Mouse (Mus musculus) kidney, embryonic 14.5 days (tissue): ENCODE data around the gene Pcca. TPM values are rescaled to one million over a fixed set of nuclear protein-coding genes. Genes with fewer than 3 reads are reported as not detected.
"Not testable (repeated sequence)": the region's sequence is repeated elsewhere in the genome, so short reads cannot be mapped to it uniquely, and the experiment has no call there.

ENCODE experiments used
- ATAC-seq: fragments of 200-750 bp; cut with Nextera tagmentation; 2 replicates; pipeline ENCODE4 v1.8.0; 2017; ENCODE audit warnings: moderate number of reproducible peaks, mild to moderate bottlenecking, moderate TSS enrichment, moderate library complexity; ENCODE audit not compliant: low FRiP score, low TSS enrichment
- H3K27ac ChIP-seq: fragments of 300-500 bp; sonication (generic); 2 replicates; pipeline ENCODE4 v1.5.1; 2014; ENCODE audit warnings: low read depth, mild to moderate bottlenecking, low read length, moderate library complexity, mixed read lengths
- H3K27me3 ChIP-seq: fragments of 300-500 bp; sonication (generic); 2 replicates; pipeline ENCODE4 v1.6.1; 2014; ENCODE audit warnings: mild to moderate bottlenecking, low read length; ENCODE audit not compliant: control insufficient read depth, insufficient read depth
- H3K36me3 ChIP-seq: fragments of 300-500 bp; sonication (generic); 2 replicates; pipeline ENCODE4 v1.6.1; 2014; ENCODE audit warnings: low read length, mixed read lengths; ENCODE audit not compliant: control insufficient read depth, insufficient read depth
- H3K4me1 ChIP-seq: fragments of 300-500 bp; sonication (generic); 2 replicates; pipeline ENCODE4 v1.6.1; 2014; ENCODE audit warnings: low read length, mixed read lengths; ENCODE audit not compliant: control insufficient read depth, insufficient read depth
- H3K4me2 ChIP-seq: fragments of 300-500 bp; sonication (generic); replicated peaks from 2 replicates; pipeline ENCODE4 v1.6.1; 2014; ENCODE audit warnings: low read depth, mild to moderate bottlenecking, low read length
- H3K4me3 ChIP-seq: fragments of 300-500 bp; sonication (generic); 2 replicates; pipeline ENCODE4 v1.5.1; 2014; ENCODE audit warnings: mild to moderate bottlenecking, low read length
- H3K9ac ChIP-seq: fragments of 300-500 bp; sonication (generic); 2 replicates; pipeline ENCODE4 v1.6.1; 2014; ENCODE audit warnings: low read depth, mild to moderate bottlenecking, low read length, moderate library complexity
- H3K9me3 ChIP-seq: fragments of 300-500 bp; sonication (generic); 2 replicates; pipeline ENCODE4 v1.6.1; 2016; ENCODE audit warnings: low read length; ENCODE audit not compliant: control insufficient read depth
- WGBS: fragments of 180-500 bp; shearing (Covaris S2); extraction: QIAGEN DNeasy Blood & Tissue Kit; methylation state at CpG from one replicate; pipeline ENCODE4 v1.1.7; 2014; 5-methylcytosine and 5-hydroxymethylcytosine counted together
- polyA plus RNA-seq: library from polyadenylated mRNA; unstranded; fragments of >200 nt; fragmentation: Nextera tagmentation; extraction: Ambion mirVana; gene quantifications from 2 replicates; pipeline ENCODE4 v1.2.1, GENCODE M21; 2014

Gene Pcca
- polyA plus RNA-seq, 1 experiment from 2014 or later: 20.5 TPM

- H3K9ac ChIP-seq, H3K27ac ChIP-seq: not testable (repeated sequence)
- 92% methylated on average over 2 of the region's 2 CpGs for WGBS
Observed at GRCm38 (mm10) chr14:122584087-122584486, 50.0 kb downstream of the Pcca start.

GRCm38 (mm10) chr14:122586942-122587341, 52.8 kb downstream of the Pcca start:
- ATAC-seq: no peak
- no peak overlapping the region for H3K4me2 ChIP-seq
- H3K4me1 ChIP-seq: no peaks in the 10 kb centered on the region
- no peaks in the 10 kb centered on the region for H3K27me3 ChIP-seq
- 78% methylated on average over 4 of the region's 4 CpGs for WGBS
- no peaks in the 10 kb centered on the region for H3K9me3 ChIP-seq
- H3K9ac ChIP-seq: no peak overlapping the region
- H3K36me3 ChIP-seq: no peaks in the 10 kb centered on the region
- H3K4me3 ChIP-seq: no peak overlapping the region
- no peak overlapping the region for H3K27ac ChIP-seq

More at GRCm38 (mm10) chr14:122584087-122584486, 50.0 kb downstream of the Pcca start:
- H3K4me1 ChIP-seq, ATAC-seq, H3K27me3 ChIP-seq, H3K4me2 ChIP-seq, H3K36me3 ChIP-seq, H3K9me3 ChIP-seq, H3K4me3 ChIP-seq: not testable (repeated sequence)

GRCm38 (mm10) chr14:122597534-122597933, 63.4 kb downstream of the Pcca start:
- no peak for ATAC-seq
- WGBS: 81% methylated on average over 5 of the region's 5 CpGs

GRCm38 (mm10) chr14:122598802-122599201, 64.7 kb downstream of the Pcca start:
- WGBS: 91% methylated on average over 2 of the region's 2 CpGs
- no peak overlapping the region for H3K27ac ChIP-seq
- no peak overlapping the region for H3K4me3 ChIP-seq
- H3K4me1 ChIP-seq: 0 out of 2 replicates have a peak, but pooled peaks cover 7% of the 10 kb centered on the region
- no peaks in the 10 kb centered on the region for H3K36me3 ChIP-seq
- no peaks in the 10 kb centered on the region for H3K9me3 ChIP-seq
- ATAC-seq: no peak
- H3K27me3 ChIP-seq: no peaks in the 10 kb centered on the region
- H3K9ac ChIP-seq: no peak overlapping the region
- H3K4me2 ChIP-seq: no peak overlapping the region

More at GRCm38 (mm10) chr14:122597534-122597933, 63.4 kb downstream of the Pcca start:
- Histone ChIP-seq H3K27ac (no peak overlapping the region), H3K4me3 (no peak overlapping the region), H3K4me2 (no peak overlapping the region), H3K4me1 (0 out of 2 replicates have a peak, but pooled peaks cover 7% of the 10 kb centered on the region), H3K9me3 (no peaks in the 10 kb centered on the region), H3K36me3 (no peaks in the 10 kb centered on the region), H3K27me3 (no peaks in the 10 kb centered on the region), H3K9ac (no peak overlapping the region)

GRCm38 (mm10) chr14:122599839-122600238, 65.7 kb downstream of the Pcca start:
- Histone ChIP-seq H3K9me3 (no peaks in the 10 kb centered on the region), H3K9ac (no peak overlapping the region), H3K27me3 (no peaks in the 10 kb centered on the region), H3K4me3 (no peak overlapping the region), H3K27ac (no peak overlapping the region), H3K4me2 (no peak overlapping the region), H3K36me3 (no peaks in the 10 kb centered on the region), H3K4me1 (0 out of 2 replicates have a peak, but pooled peaks cover 7% of the 10 kb centered on the region)
- ATAC-seq: no peak; the same call in 1 of the 2 replicates
- 65% methylated on average over 9 of the region's 9 CpGs for WGBS

GRCm38 (mm10) chr14:122602701-122603100, 68.6 kb downstream of the Pcca start:
- ATAC-seq: no peak
- H3K27ac ChIP-seq: no peak overlapping the region
- no peak overlapping the region for H3K4me2 ChIP-seq
- H3K4me1 ChIP-seq: 0 out of 2 replicates have a peak, but pooled peaks cover 7% of the 10 kb centered on the region
- no peaks in the 10 kb centered on the region for H3K36me3 ChIP-seq
- H3K27me3 ChIP-seq: no peaks in the 10 kb centered on the region
- 83% methylated on average over 2 of the region's 2 CpGs for WGBS
- H3K4me3 ChIP-seq: no peak overlapping the region
- no peaks in the 10 kb centered on the region for H3K9me3 ChIP-seq
- H3K9ac ChIP-seq: no peak overlapping the region

GRCm38 (mm10) chr14:122606499-122606898, 72.4 kb downstream of the Pcca start:
- ATAC-seq: no peak
- Histone ChIP-seq H3K9me3 (no peaks in the 10 kb centered on the region), H3K4me1 (0 out of 2 replicates have a peak, but pooled peaks cover 3% of the 10 kb centered on the region), H3K36me3 (no peaks in the 10 kb centered on the region), H3K4me3 (no peak overlapping the region), H3K27me3 (no peaks in the 10 kb centered on the region), H3K9ac (no peak overlapping the region), H3K4me2 (no peak overlapping the region), H3K27ac (no peak overlapping the region)
- WGBS: 81% methylated on average over 1 of the region's 1 CpGs

- H3K4me1 ChIP-seq: no peaks in the 10 kb centered on the region
- H3K36me3 ChIP-seq: no peaks in the 10 kb centered on the region
- no peak for ATAC-seq
- 84% methylated on average over 4 of the region's 4 CpGs for WGBS
- H3K4me2 ChIP-seq: no peak overlapping the region
- H3K4me3 ChIP-seq: no peak overlapping the region
- no peak overlapping the region for H3K9ac ChIP-seq
- H3K27ac ChIP-seq: no peak overlapping the region
- no peaks in the 10 kb centered on the region for H3K9me3 ChIP-seq
- no peaks in the 10 kb centered on the region for H3K27me3 ChIP-seq
Observed at GRCm38 (mm10) chr14:122607456-122607855, 73.3 kb downstream of the Pcca start.

GRCm38 (mm10) chr14:122608323-122608722, 74.2 kb downstream of the Pcca start:
- WGBS: 92% methylated on average over 2 of the region's 2 CpGs
- Histone ChIP-seq H3K27ac (no peak overlapping the region), H3K4me2 (no peak overlapping the region), H3K9ac (no peak overlapping the region), H3K4me1 (no peaks in the 10 kb centered on the region), H3K27me3 (no peaks in the 10 kb centered on the region), H3K36me3 (no peaks in the 10 kb centered on the region), H3K9me3 (no peaks in the 10 kb centered on the region), H3K4me3 (no peak overlapping the region)
- ATAC-seq: no peak
